Mouse (Mus musculus): ENCODE results near the gene Tox2.
A peak's percentile ranks its signal among the peaks of the same experiment; 100 is the strongest.

Tox2 gene

GRCm38 (mm10) chr2:163202884-163203634, at the start of gene Tox2:
Gene Tox2 (plus strand): TSS chr2:163203125.
- DNase-seq: peak; percentile 89

GRCm38 (mm10) chr2:163154673-163155072, 48.3 kb upstream of the Tox2 start:
- DNase-seq: no peak

GRCm38 (mm10) chr2:163158979-163159378, 43.9 kb upstream of the Tox2 start:
- DNase-seq: no peak

GRCm38 (mm10) chr2:163164461-163164990, 38.4 kb upstream of the Tox2 start:
- DNase-seq: no peak

DNA sequence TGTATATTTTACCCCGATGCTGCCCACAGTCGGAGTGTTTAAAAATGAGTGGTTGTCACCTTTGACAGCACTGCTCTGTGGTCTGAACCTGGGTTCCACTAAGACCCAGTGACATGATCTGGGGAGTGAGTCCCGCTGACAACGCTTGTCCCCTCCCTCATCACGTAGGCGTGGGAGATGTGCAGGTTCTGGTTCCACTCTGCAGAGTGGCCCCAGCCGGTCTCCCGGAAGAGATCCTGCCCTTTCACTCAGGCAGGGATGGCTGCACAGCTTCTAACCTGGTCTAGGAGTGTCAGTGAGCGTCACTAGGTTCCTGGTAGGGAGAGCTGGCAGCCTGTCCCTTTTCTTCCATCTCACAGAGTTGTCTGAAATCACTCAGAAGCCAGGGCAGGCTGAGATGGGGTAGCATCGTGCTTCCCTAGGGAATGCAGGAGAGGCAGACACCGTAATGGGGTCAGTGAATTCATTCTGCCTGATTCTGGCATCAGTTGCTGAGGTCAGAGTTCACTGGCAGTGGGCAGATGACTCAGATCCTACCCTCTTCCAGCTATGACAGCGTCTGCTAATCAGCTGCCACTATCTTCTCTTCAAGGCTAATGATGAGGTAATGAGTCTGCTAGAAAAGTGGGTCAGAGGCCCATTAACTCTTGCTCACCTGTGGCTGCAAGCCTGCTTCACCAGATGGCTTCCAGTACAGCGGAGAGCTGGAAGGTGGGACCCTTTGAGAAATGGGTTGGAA, 36.7 kb upstream of the Tox2 start:
- no peak for DNase-seq

DNA sequence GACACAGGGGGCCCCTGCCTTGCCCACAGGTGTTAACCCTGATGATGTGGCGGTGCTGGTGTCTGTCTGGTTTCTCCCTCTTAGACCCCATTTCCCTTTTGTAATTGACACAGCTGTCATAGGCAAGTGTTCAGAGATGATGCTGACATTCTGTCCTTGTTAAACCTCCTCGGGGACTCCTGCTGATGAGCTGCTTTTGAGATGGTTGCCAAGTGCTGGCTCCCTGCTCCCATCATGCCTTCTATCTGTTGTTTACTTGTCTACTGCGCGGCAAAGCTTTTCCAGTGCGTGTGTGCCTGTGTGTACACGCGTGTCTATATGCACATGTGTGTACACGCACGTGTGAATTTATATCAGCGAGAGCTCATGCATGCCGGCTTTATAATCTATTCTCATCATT, 31.0 kb upstream of the Tox2 start:
- DNase-seq: no peak

- no peak for DNase-seq
Measured at GRCm38 (mm10) chr2:163174066-163174465, 28.9 kb upstream of the Tox2 start.

DNA sequence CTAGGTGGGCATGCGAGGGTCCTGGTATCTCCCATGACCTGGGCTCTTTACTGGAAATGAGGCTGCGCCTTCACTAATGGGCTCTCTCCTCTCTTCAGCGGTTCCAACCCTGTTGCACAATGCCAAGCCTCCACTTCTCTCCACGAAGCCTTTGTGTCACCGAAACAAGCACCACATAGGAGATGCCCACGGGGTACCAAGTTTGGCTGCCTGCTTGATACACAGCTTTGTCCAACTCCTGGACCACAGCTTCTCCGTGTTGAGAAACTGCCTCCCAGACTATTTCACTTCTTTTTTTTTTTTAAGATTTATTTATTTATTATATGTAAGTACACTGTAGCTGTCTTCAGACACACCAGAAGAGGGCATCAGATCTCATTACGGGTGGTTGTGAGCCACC, 27.1 kb upstream of the Tox2 start:
- DNase-seq: no peak

- no peak for DNase-seq
Measured at GRCm38 (mm10) chr2:163176502-163176901, 26.4 kb upstream of the Tox2 start.

- DNase-seq: no peak
Measured at GRCm38 (mm10) chr2:163187552-163187951, 15.4 kb upstream of the Tox2 start.

DNA sequence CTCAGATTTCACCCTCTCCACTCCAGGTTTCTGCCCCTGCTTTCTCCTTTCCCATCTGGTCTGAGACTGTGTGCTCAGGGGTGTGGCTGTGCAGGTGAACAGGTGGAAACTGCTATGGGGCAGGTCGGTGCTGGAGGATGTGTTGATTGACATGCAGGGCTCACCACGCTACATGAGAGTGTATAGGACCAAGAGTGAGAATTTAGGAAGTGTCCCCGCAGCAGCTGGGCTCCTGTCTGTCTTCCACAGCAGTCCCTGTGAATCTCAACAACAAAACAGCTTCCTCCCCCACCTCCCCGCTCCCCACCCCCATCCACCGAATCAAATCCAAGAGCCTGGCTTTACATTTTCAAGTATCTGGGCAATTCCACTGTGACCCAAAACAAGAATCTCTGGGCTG, 13.3 kb upstream of the Tox2 start:
- no peak for DNase-seq

- DNase-seq: peak; percentile 78
Measured at GRCm38 (mm10) chr2:163190004-163190441, 12.9 kb upstream of the Tox2 start.

GRCm38 (mm10) chr2:163192485-163192884, 10.4 kb upstream of the Tox2 start:
- no peak for DNase-seq

GRCm38 (mm10) chr2:163194015-163194414, 8.9 kb upstream of the Tox2 start:
- DNase-seq: peak; percentile 11

GRCm38 (mm10) chr2:163194543-163194942, 8.4 kb upstream of the Tox2 start:
- DNase-seq: no peak

DNA sequence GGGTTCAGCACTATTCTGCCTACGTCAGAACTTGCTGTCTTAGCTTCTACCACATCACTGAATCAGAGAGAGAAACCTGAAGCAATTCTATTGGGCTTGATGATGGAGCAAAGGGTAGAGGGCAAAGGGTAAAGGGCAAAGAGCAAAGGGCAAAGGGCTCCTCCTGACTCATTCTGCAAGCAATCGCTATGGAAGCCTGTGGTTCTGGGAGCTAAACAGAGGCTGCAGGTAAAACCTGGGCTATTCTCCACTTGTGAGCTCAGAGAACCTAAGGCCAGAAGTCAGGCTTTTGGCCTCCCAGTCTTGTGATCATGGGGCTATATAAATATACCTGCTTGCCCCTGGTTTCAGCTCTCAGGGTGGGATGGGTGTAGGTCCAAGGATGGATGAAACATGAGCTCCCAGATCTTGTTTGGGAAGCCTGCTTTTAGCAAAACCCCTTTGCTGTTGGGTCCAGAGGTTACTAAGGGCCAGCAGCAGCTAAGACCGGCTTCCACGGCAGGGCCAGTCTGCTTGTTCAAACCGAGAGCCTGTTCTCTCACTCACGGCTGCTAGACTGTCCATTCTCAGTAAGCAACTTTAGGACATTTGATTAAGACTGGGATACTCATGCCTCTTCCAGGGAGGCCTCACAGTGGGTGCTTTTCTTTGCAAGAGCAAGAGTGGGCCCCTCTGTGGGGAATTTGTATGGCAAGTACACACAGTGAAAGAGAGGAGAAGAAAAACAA, 7.7 kb upstream of the Tox2 start:
- DNase-seq: peak; percentile 11

DNA sequence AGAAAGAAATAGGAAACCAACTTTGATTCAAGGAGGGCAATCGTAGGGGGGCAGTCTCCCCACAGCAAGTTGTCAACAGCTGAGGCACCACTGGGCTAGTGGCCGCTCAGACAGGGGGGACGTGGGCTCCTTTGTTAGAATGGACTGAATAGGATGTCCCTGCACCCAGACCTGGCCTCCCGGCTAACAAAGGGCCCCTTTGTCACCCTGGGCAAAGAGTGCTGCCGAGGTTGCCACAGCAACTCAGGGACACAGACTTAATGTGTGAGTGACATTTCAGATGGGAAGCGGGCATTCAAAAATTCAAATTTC, 7.1 kb upstream of the Tox2 start:
- DNase-seq: peak; percentile 81

DNA sequence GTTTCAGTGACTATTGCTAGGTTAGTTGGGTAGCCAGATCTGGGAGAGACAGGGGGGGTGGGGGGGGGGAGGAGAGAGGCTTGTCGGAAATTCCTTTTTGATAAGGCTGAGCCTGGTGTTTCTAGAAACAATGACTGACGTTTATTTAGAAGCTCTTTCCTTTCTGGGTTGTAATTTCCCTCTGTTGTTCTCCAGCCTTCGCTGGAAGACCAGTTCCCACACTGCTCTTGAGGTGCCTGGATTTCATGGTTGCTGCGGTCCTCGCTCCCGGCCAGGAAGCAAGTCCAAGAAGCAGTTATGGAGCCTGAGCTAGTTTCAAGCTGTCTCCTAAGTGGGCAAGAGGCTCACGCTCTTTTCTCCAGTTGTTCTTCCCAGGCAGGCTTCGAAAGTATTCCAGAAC, 1.0 kb upstream of the Tox2 start:
- peak; percentile 11 for DNase-seq

DNA sequence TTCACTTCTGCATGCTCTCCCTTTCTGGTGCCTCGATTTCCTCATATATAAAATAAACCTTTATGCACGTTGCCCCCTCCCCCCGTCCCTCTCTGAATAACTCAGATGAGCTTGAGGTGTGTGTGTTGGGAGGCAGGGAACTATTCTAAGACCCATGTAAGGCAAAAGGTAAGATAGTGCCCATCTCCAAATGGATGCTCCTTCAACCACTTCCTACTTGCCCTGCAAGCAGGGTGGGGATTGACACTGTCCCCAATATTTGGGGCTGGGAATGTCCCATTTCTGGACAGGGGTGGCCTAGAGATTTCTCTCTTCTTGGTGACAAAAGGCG, 407 bp upstream of the Tox2 start:
- peak; percentile 22 for DNase-seq

GRCm38 (mm10) chr2:163203635-163204547, 966 bp downstream of the Tox2 start:
- peak; percentile 52 for DNase-seq

DNA sequence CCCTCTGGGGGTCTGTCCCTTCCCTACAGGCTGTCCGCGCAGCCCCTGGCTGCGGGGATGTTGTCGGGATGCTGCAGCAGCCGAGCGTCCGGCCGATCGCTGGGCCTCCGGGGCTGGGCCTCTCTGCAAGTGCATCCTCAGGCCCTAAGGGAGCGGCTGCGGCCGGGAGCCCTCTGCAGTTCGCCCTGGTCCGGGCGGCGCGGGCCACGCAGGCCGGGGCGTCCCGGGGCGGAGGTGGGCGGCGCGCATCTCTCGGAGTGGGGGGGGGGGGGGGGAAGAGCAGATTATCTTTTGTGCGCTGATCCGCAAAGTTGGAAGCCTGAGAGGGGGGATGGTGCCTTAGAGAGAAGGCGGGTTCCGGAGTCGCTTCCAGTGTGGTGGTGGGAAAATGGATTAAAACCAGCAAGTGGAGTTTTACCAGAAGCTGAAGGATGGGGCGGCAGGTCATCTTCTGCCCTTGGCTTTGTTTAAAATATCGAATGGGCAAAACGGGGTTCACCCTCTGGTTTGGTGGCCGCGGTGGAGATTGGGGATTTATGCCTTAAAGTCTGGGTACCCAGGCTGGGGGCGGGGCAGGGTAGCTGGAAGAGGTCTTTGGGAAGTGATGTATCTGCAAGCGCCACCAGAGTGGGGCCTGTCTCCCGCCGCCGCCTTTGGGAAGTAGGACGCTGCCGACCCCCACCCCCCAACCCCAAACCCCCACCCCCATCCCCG, 1.8 kb downstream of the Tox2 start:
- DNase-seq: peak; percentile 73

DNA sequence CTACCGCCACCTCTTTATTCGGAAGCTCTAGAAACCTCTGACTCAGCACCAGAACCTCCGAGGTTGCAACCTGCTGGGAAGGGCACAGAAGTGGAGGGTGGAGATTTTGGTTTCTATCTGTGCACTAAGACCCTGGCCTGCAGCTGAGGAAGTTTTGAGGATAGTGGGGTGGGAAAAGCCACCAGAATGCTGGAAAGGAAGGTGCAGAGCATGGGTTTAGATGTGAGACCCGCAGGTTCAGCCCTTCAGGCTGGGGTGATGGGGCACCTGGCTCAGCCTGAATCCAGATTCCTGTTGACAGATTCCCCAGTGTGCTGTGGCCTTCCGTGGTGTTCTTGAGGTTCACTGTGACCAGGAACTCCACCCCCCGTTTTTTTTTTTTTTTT, 2.3 kb downstream of the Tox2 start:
- DNase-seq: peak; percentile 16

Measured in embryo, embryonic 11 days (tissue).